Mouse (Mus musculus): ENCODE measurements around the gene Ly6g6f. TPM values are rescaled to one million over a fixed set of nuclear protein-coding genes. Genes with fewer than 3 reads are reported as not detected.

Ly6g6f gene
- polyA plus RNA-seq (2012) = 0.07 and 0.08 TPM in 2 replicates

- H3K4me3 ChIP-seq (replicated peaks) = no peak within 1 kb of the TSS
- peaks cover 38% of the 10 kb centered on the region for H3K4me1 ChIP-seq (ENCODE audit: control insufficient read depth)
- TF ChIP-seq TAL1 (IDR thresholded peaks at IDR 0.05; ENCODE audit: low read length) (no peak), GATA1 (IDR thresholded peaks at IDR 0.05; ENCODE audit: low read length) (no peak)
- H3K36me3 ChIP-seq (ENCODE audit: control insufficient read depth) = peaks cover 3% of the 10 kb centered on the region
- H3K27me3 ChIP-seq (ENCODE audit: control insufficient read depth) = no peaks in the 10 kb centered on the region
- no peaks in the 10 kb centered on the region for H3K9me3 ChIP-seq (ENCODE audit: control insufficient read depth, low read length)
Measured at GRCm38 (mm10) chr17:35085208-35085865, at the start of gene Ly6g6f. Gene Ly6g6f, minus strand, starts transcription at chr17:35085610.

- no peak for TF ChIP-seq GATA1 (IDR thresholded peaks at IDR 0.05; ENCODE audit: low read length)
- no peak for TF ChIP-seq TAL1 (IDR thresholded peaks at IDR 0.05; ENCODE audit: low read length)
- peak within 1 kb of the TSS; percentile 99 for H3K4me3 ChIP-seq (replicated peaks)
- H3K36me3 ChIP-seq (ENCODE audit: control insufficient read depth) = peaks cover 36% of the 10 kb centered on the region
- H3K27me3 ChIP-seq (ENCODE audit: control insufficient read depth) = no peaks in the 10 kb centered on the region
- no peaks in the 10 kb centered on the region for H3K9me3 ChIP-seq (ENCODE audit: control insufficient read depth, low read length)
- peaks cover 36% of the 10 kb centered on the region for H3K4me1 ChIP-seq (ENCODE audit: control insufficient read depth)
Measured at GRCm38 (mm10) chr17:35134801-35135590, 49.6 kb upstream of the Ly6g6f start, which contains the start of gene Bag6. Gene Bag6, plus strand, starts transcription at chr17:35135178.

GRCm38 (mm10) chr17:35133517-35133916, 48.1 kb upstream of the Ly6g6f start:
- Histone ChIP-seq H3K27me3 (ENCODE audit: control insufficient read depth) (no peaks in the 10 kb centered on the region), H3K9me3 (ENCODE audit: control insufficient read depth, low read length) (no peaks in the 10 kb centered on the region), H3K4me3 (replicated peaks) (no peak overlapping the region), H3K4me1 (ENCODE audit: control insufficient read depth) (peaks cover 38% of the 10 kb centered on the region), H3K36me3 (ENCODE audit: control insufficient read depth) (peaks cover 30% of the 10 kb centered on the region)
- no peak for TF ChIP-seq TAL1 (IDR thresholded peaks at IDR 0.05; ENCODE audit: low read length)
- no peak for TF ChIP-seq GATA1 (IDR thresholded peaks at IDR 0.05; ENCODE audit: low read length)

GRCm38 (mm10) chr17:35132174-35132560, 46.8 kb upstream of the Ly6g6f start:
- no peaks in the 10 kb centered on the region for H3K27me3 ChIP-seq (ENCODE audit: control insufficient read depth)
- H3K9me3 ChIP-seq (ENCODE audit: control insufficient read depth, low read length) = no peaks in the 10 kb centered on the region
- peaks cover 40% of the 10 kb centered on the region for H3K4me1 ChIP-seq (ENCODE audit: control insufficient read depth)
- no peak for TF ChIP-seq GATA1 (IDR thresholded peaks at IDR 0.05; ENCODE audit: low read length)
- no peak for TF ChIP-seq TAL1 (IDR thresholded peaks at IDR 0.05; ENCODE audit: low read length)
- no peak overlapping the region for H3K4me3 ChIP-seq (replicated peaks)
- peaks cover 28% of the 10 kb centered on the region for H3K36me3 ChIP-seq (ENCODE audit: control insufficient read depth)

- Histone ChIP-seq H3K4me3 (replicated peaks) (peak within 1 kb of the TSS; percentile 44), H3K4me1 (ENCODE audit: control insufficient read depth) (peaks cover 40% of the 10 kb centered on the region), H3K9me3 (ENCODE audit: control insufficient read depth, low read length) (no peaks in the 10 kb centered on the region), H3K27me3 (ENCODE audit: control insufficient read depth) (no peaks in the 10 kb centered on the region), H3K36me3 (ENCODE audit: control insufficient read depth) (peaks cover 26% of the 10 kb centered on the region)
- TF ChIP-seq TAL1 (IDR thresholded peaks at IDR 0.05; ENCODE audit: low read length) (no peak), GATA1 (IDR thresholded peaks at IDR 0.05; ENCODE audit: low read length) (no peak)
Measured at GRCm38 (mm10) chr17:35131500-35132173, 46.2 kb upstream of the Ly6g6f start, which contains the start of gene Apom. Gene Apom, minus strand, starts transcription at chr17:35132050.

GRCm38 (mm10) chr17:35131038-35131437, 45.6 kb upstream of the Ly6g6f start:
- peak overlapping the region; percentile 44 for H3K4me3 ChIP-seq (replicated peaks)
- peaks cover 40% of the 10 kb centered on the region for H3K4me1 ChIP-seq (ENCODE audit: control insufficient read depth)
- no peak for TF ChIP-seq TAL1 (IDR thresholded peaks at IDR 0.05; ENCODE audit: low read length)
- no peak for TF ChIP-seq GATA1 (IDR thresholded peaks at IDR 0.05; ENCODE audit: low read length)
- peaks cover 25% of the 10 kb centered on the region for H3K36me3 ChIP-seq (ENCODE audit: control insufficient read depth)
- no peaks in the 10 kb centered on the region for H3K9me3 ChIP-seq (ENCODE audit: control insufficient read depth, low read length)
- H3K27me3 ChIP-seq (ENCODE audit: control insufficient read depth) = no peaks in the 10 kb centered on the region

- TF ChIP-seq TAL1 (IDR thresholded peaks at IDR 0.05; ENCODE audit: low read length) = no peak
- TF ChIP-seq GATA1 (IDR thresholded peaks at IDR 0.05; ENCODE audit: low read length) = no peak
- H3K4me1 ChIP-seq (ENCODE audit: control insufficient read depth) = peaks cover 49% of the 10 kb centered on the region
- H3K36me3 ChIP-seq (ENCODE audit: control insufficient read depth) = peaks cover 41% of the 10 kb centered on the region
- H3K9me3 ChIP-seq (ENCODE audit: control insufficient read depth, low read length) = no peaks in the 10 kb centered on the region
- H3K4me3 ChIP-seq (replicated peaks) = no peak overlapping the region
- H3K27me3 ChIP-seq (ENCODE audit: control insufficient read depth) = no peaks in the 10 kb centered on the region
Measured at GRCm38 (mm10) chr17:35128996-35129395, 43.6 kb upstream of the Ly6g6f start.

- H3K36me3 ChIP-seq (ENCODE audit: control insufficient read depth) = peaks cover 55% of the 10 kb centered on the region
- TF ChIP-seq TAL1 (IDR thresholded peaks at IDR 0.05; ENCODE audit: low read length) (no peak), GATA1 (IDR thresholded peaks at IDR 0.05; ENCODE audit: low read length) (no peak)
- peaks cover 64% of the 10 kb centered on the region for H3K4me1 ChIP-seq (ENCODE audit: control insufficient read depth)
- no peaks in the 10 kb centered on the region for H3K9me3 ChIP-seq (ENCODE audit: control insufficient read depth, low read length)
- no peaks in the 10 kb centered on the region for H3K27me3 ChIP-seq (ENCODE audit: control insufficient read depth)
- H3K4me3 ChIP-seq (replicated peaks) = peak overlapping the region; percentile 63
Measured at GRCm38 (mm10) chr17:35127017-35127416, 41.6 kb upstream of the Ly6g6f start.

- TF ChIP-seq TAL1 (IDR thresholded peaks at IDR 0.05; ENCODE audit: low read length) (no peak), GATA1 (IDR thresholded peaks at IDR 0.05; ENCODE audit: low read length) (no peak)
- Histone ChIP-seq H3K36me3 (ENCODE audit: control insufficient read depth) (peaks cover 55% of the 10 kb centered on the region), H3K27me3 (ENCODE audit: control insufficient read depth) (no peaks in the 10 kb centered on the region), H3K9me3 (ENCODE audit: control insufficient read depth, low read length) (no peaks in the 10 kb centered on the region), H3K4me1 (ENCODE audit: control insufficient read depth) (peaks cover 68% of the 10 kb centered on the region), H3K4me3 (replicated peaks) (peak within 1 kb of the TSS; percentile 63)
Measured at GRCm38 (mm10) chr17:35126206-35126611, 40.8 kb upstream of the Ly6g6f start, which contains the start of gene D17H6S53E. Gene D17H6S53E, plus strand, starts transcription at chr17:35126373.
